Mouse (Mus musculus) naive thymus-derived CD4-positive, alpha-beta T cell, adult 2 months (primary cell): ENCODE data around the gene 2010109A12Rik.
A peak's percentile ranks its signal among the peaks of the same experiment; 100 is the strongest.

Experiments used
- DNase-seq: peaks from one replicate; pipeline ENCODE4 v3.0.0-alpha.2; 2011; ENCODE audit warnings: low read depth

Gene 2010109A12Rik

GRCm38 (mm10) chr5:93206109-93207005 lies at the start of gene 2010109A12Rik, which contains the start of gene Ccni:
TSS of gene 2010109A12Rik (plus strand) at chr5:93206518.
TSS of gene Ccni (minus strand) at chr5:93206495.
- peak; percentile 97 for DNase-seq

- DNase-seq, result peak; percentile 53
Measured at GRCm38 (mm10) chr5:93163541-93163940, 42.8 kb upstream of the 2010109A12Rik start.

GRCm38 (mm10) chr5:93167919-93168516 lies 38.3 kb upstream of the 2010109A12Rik start:
- DNase-seq, result no peak

- no peak for DNase-seq
Measured at GRCm38 (mm10) chr5:93168654-93169053, 37.7 kb upstream of the 2010109A12Rik start.

GRCm38 (mm10) chr5:93171420-93171819 lies 34.9 kb upstream of the 2010109A12Rik start:
- no peak for DNase-seq

GRCm38 (mm10) chr5:93172536-93172935 lies 33.8 kb upstream of the 2010109A12Rik start:
- DNase-seq, result no peak

GRCm38 (mm10) chr5:93174675-93175074 lies 31.6 kb upstream of the 2010109A12Rik start:
- DNase-seq, result no peak

GRCm38 (mm10) chr5:93178616-93179015 lies 27.7 kb upstream of the 2010109A12Rik start:
- no peak for DNase-seq

- DNase-seq, result peak; percentile 64
Measured at GRCm38 (mm10) chr5:93180252-93180651, 26.1 kb upstream of the 2010109A12Rik start.

- DNase-seq, result no peak
Measured at GRCm38 (mm10) chr5:93183311-93183710, 23.0 kb upstream of the 2010109A12Rik start.

- DNase-seq, result no peak
Measured at GRCm38 (mm10) chr5:93184548-93184947, 21.8 kb upstream of the 2010109A12Rik start.

- DNase-seq, result no peak
Measured at GRCm38 (mm10) chr5:93189607-93190006, 16.7 kb upstream of the 2010109A12Rik start.

GRCm38 (mm10) chr5:93190428-93190827 lies 15.9 kb upstream of the 2010109A12Rik start:
- DNase-seq, result no peak

GRCm38 (mm10) chr5:93198232-93198631 lies 8.1 kb upstream of the 2010109A12Rik start:
- DNase-seq, result no peak

- no peak for DNase-seq
Measured at GRCm38 (mm10) chr5:93201181-93201580, 5.1 kb upstream of the 2010109A12Rik start.

GRCm38 (mm10) chr5:93205371-93206108 lies 778 bp upstream of the 2010109A12Rik start:
- peak; percentile 74 for DNase-seq

- DNase-seq, result no peak
Measured at GRCm38 (mm10) chr5:93207006-93207348, 659 bp downstream of the 2010109A12Rik start.

- peak; percentile 37 for DNase-seq
Measured at GRCm38 (mm10) chr5:93207555-93207954, 1.2 kb downstream of the 2010109A12Rik start.

- no peak for DNase-seq
Measured at GRCm38 (mm10) chr5:93218375-93218774, 12.1 kb downstream of the 2010109A12Rik start.

GRCm38 (mm10) chr5:93221661-93222060 lies 15.3 kb downstream of the 2010109A12Rik start:
- no peak for DNase-seq

GRCm38 (mm10) chr5:93224549-93224948 lies 18.2 kb downstream of the 2010109A12Rik start:
- DNase-seq, result no peak

GRCm38 (mm10) chr5:93227157-93227556 lies 20.8 kb downstream of the 2010109A12Rik start:
- no peak for DNase-seq
